25 mouse cellular contexts compared by ENCODE assay signal in the genomic region with DNA sequence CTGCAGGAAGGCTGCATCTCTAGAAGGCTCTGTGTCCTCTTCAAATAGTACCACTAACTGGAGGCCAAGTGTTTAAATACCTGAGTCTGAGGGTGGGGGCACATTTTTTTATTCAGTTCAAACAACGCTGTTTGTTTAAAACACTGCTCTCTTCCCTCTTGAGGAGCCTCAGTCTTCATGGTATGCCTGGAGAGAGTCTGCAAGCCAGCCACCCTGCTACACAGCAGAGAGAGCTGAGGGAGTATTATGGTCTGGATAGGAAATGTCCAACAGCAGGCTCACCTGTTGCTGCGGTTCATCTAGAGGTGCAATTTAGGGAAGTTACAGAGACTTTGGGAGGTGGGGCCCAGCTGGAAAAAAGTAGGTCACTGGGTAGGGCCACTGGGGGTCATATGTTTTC. TPM values are rescaled to one million over a fixed set of nuclear protein-coding genes. Genes with fewer than 3 reads are reported as not detected.
"Had no signal": no experiment of that assay in that cellular context is flagged by ENCODE, and none has a peak within 500 bp of the region (broad histone marks: within the 10 kb centered on the region; RNA-seq: fewer than 3 reads in every experiment).

No protein-coding gene starts in this region.

- H3K36me3 ChIP-seq: limb, embryonic 12.5 days; limb, embryonic 15.5 days; liver, embryonic 15.5 days; midbrain, embryonic 12.5 days; midbrain, embryonic 15.5 days; neural tube, embryonic 12.5 days; neural tube, embryonic 15.5 days had no signal

- DNase-seq: kidney, adult 2 months; kidney, postnatal 36 days; left cerebral cortex, postnatal 4 days; right cerebral cortex, adult 18-20 months; right cerebral cortex, postnatal 14 days; right cerebral cortex, postnatal 4 days; thymus, postnatal 25 days had no signal

- H3K4me3 ChIP-seq: limb, embryonic 12.5 days; limb, embryonic 15.5 days; liver, embryonic 15.5 days; midbrain, embryonic 12.5 days; midbrain, embryonic 15.5 days; neural tube, embryonic 12.5 days; neural tube, embryonic 15.5 days had no signal

- H3K27ac ChIP-seq: kidney, postnatal 0 days; limb, embryonic 12.5 days; limb, embryonic 15.5 days; liver, embryonic 15.5 days; macrophage; midbrain, embryonic 12.5 days; midbrain, embryonic 15.5 days; neural tube, embryonic 12.5 days; neural tube, embryonic 15.5 days had no signal

- ATAC-seq: intestine, postnatal 0 days; midbrain, embryonic 15.5 days had no signal

- H3K4me2 ChIP-seq: limb, embryonic 12.5 days; limb, embryonic 15.5 days; liver, embryonic 11.5 days; liver, embryonic 15.5 days; midbrain, embryonic 12.5 days; midbrain, embryonic 15.5 days; neural tube, embryonic 12.5 days; neural tube, embryonic 15.5 days had no signal

- H3K4me1 ChIP-seq: midbrain, embryonic 15.5 days had no signal

- H3K9me3 ChIP-seq: limb, embryonic 12.5 days; limb, embryonic 15.5 days; liver, embryonic 15.5 days; midbrain, embryonic 12.5 days; midbrain, embryonic 15.5 days; neural tube, embryonic 12.5 days; neural tube, embryonic 15.5 days had no signal

- H3K9ac ChIP-seq: limb, embryonic 12.5 days; limb, embryonic 15.5 days; liver, embryonic 15.5 days; midbrain, embryonic 12.5 days; midbrain, embryonic 15.5 days; neural tube, embryonic 12.5 days; neural tube, embryonic 15.5 days had no signal

- H3K27me3 ChIP-seq: limb, embryonic 12.5 days; limb, embryonic 15.5 days; liver, embryonic 15.5 days; midbrain, embryonic 12.5 days; midbrain, embryonic 15.5 days; neural tube, embryonic 12.5 days; neural tube, embryonic 15.5 days had no signal

RNA-seq across cellular contexts. Expression of a gene that starts 35.5 kb away (rescaled TPM):
- total RNA-seq: layer of hippocampus, postnatal 14 days; left cerebral cortex, adult 8-10 months; left cerebral cortex, postnatal 14 days; left cerebral cortex, postnatal 4 days; megakaryocyte, adult 5-6 weeks had no signal
- polyA plus RNA-seq: intestine, postnatal 0 days; kidney, adult 2 months; kidney, embryonic 14.5 days; limb, embryonic 12.5 days; liver, embryonic 11.5 days; liver, embryonic 15.5 days; macrophage; midbrain, embryonic 12.5 days; midbrain, embryonic 15.5 days; neural tube, embryonic 15.5 days; stomach, embryonic 14.5 days; thymus, postnatal 0 days had no signal
